Mouse (Mus musculus) forebrain, embryonic 15.5 days (tissue): ENCODE measurements at regions not wholly inside any gene's neighbourhood (a gene's known extent, or its start where the extent isn't known, plus 50 kb on each side); places are given as distances from the start of the nearest gene placed in this dataset.

ENCODE experiments used
- ATAC-seq: fragments of 200-750 bp; cut with Nextera tagmentation; replicated peaks from 2 replicates; pipeline ENCODE4 v1.8.0; 2017; ENCODE audit warnings: mild to moderate bottlenecking, moderate TSS enrichment, moderate library complexity
- H3K27ac ChIP-seq: fragments of 300-500 bp; sonication (generic); replicated peaks from 2 replicates; pipeline ENCODE4 v1.5.1; 2015; ENCODE audit warnings: mild to moderate bottlenecking, inconsistent platforms
- H3K27me3 ChIP-seq: fragments of 300-500 bp; sonication (generic); 2 replicates; pipeline ENCODE4 v1.6.1; 2015; ENCODE audit warnings: inconsistent platforms
- H3K36me3 ChIP-seq: fragments of 300-500 bp; sonication (generic); 2 replicates; pipeline ENCODE4 v1.6.1; 2015; ENCODE audit warnings: mild to moderate bottlenecking, inconsistent platforms
- H3K4me1 ChIP-seq: fragments of 300-500 bp; sonication (generic); 2 replicates; pipeline ENCODE4 v1.6.1; 2015; ENCODE audit warnings: inconsistent platforms
- H3K4me2 ChIP-seq: fragments of 300-500 bp; sonication (generic); replicated peaks from 2 replicates; pipeline ENCODE4 v1.6.1; 2015; ENCODE audit warnings: mild to moderate bottlenecking, inconsistent platforms
- H3K4me3 ChIP-seq: fragments of 300-500 bp; sonication (generic); 2 replicates; pipeline ENCODE4 v1.5.1; 2015; ENCODE audit warnings: mild to moderate bottlenecking, inconsistent platforms
- H3K9ac ChIP-seq: fragments of 300-500 bp; sonication (generic); replicated peaks from 2 replicates; pipeline ENCODE4 v1.6.1; 2015; ENCODE audit warnings: mild to moderate bottlenecking, inconsistent platforms
- H3K9me3 ChIP-seq: fragments of 300-500 bp; sonication (generic); 2 replicates; pipeline ENCODE4 v1.6.1; 2016; ENCODE audit warnings: inconsistent platforms
- WGBS: fragments of 180-500 bp; shearing (Covaris S2); methylation state at CpG from one replicate; pipeline ENCODE4 v1.1.7; 2015; ENCODE audit warnings: mixed read lengths; 5-methylcytosine and 5-hydroxymethylcytosine counted together

GRCm38 (mm10) chr17:64382894-64383293, 51.2 kb upstream of the Pja2 start:
- Histone ChIP-seq H3K4me1 (no peaks in the 10 kb centered on the region), H3K9me3 (no peaks in the 10 kb centered on the region), H3K36me3 (no peaks in the 10 kb centered on the region), H3K4me3 (no peak overlapping the region), H3K27me3 (no peaks in the 10 kb centered on the region), H3K9ac (no peak overlapping the region), H3K4me2 (no peak overlapping the region), H3K27ac (no peak overlapping the region)
- 69% methylated on average over 6 of the region's 6 CpGs for WGBS
- ATAC-seq: no peak

GRCm38 (mm10) chr17:64383600-64383999, 51.9 kb upstream of the Pja2 start:
- Histone ChIP-seq H3K9ac (no peak overlapping the region), H3K27me3 (no peaks in the 10 kb centered on the region), H3K36me3 (no peaks in the 10 kb centered on the region), H3K9me3 (no peaks in the 10 kb centered on the region), H3K4me3 (no peak overlapping the region), H3K27ac (no peak overlapping the region), H3K4me1 (no peaks in the 10 kb centered on the region), H3K4me2 (no peak overlapping the region)
- WGBS: 91% methylated on average over 11 of the region's 11 CpGs
- no peak for ATAC-seq

- 77% methylated on average over 1 of the region's 1 CpGs for WGBS
- Histone ChIP-seq H3K9ac (no peak overlapping the region), H3K9me3 (no peaks in the 10 kb centered on the region), H3K27me3 (no peaks in the 10 kb centered on the region), H3K4me1 (no peaks in the 10 kb centered on the region), H3K36me3 (no peaks in the 10 kb centered on the region), H3K4me3 (no peak overlapping the region), H3K27ac (no peak overlapping the region), H3K4me2 (no peak overlapping the region)
- ATAC-seq: no peak
These were observed 58.6 kb upstream of the Pja2 start for GRCm38 (mm10) chr17:64390349-64390748.

- WGBS: 66% methylated on average over 12 of the region's 12 CpGs
These were observed 65.7 kb upstream of the Pja2 start for GRCm38 (mm10) chr17:64397254-64397897.

GRCm38 (mm10) chr17:64398114-64398692, 66.5 kb upstream of the Pja2 start:
- Histone ChIP-seq H3K27ac (no peak overlapping the region), H3K4me3 (no peak overlapping the region), H3K4me2 (no peak overlapping the region), H3K9ac (no peak overlapping the region), H3K9me3 (no peaks in the 10 kb centered on the region), H3K27me3 (no peaks in the 10 kb centered on the region), H3K36me3 (no peaks in the 10 kb centered on the region), H3K4me1 (no peaks in the 10 kb centered on the region)
- no peak for ATAC-seq
- WGBS: 70% methylated on average over 9 of the region's 9 CpGs

More at GRCm38 (mm10) chr17:64397254-64397897, 65.7 kb upstream of the Pja2 start:
- H3K4me3 ChIP-seq: no peak overlapping the region
- no peaks in the 10 kb centered on the region for H3K9me3 ChIP-seq
- H3K27me3 ChIP-seq: no peaks in the 10 kb centered on the region
- no peak overlapping the region for H3K4me2 ChIP-seq
- no peak for ATAC-seq
- H3K27ac ChIP-seq: no peak overlapping the region
- no peaks in the 10 kb centered on the region for H3K36me3 ChIP-seq
- no peak overlapping the region for H3K9ac ChIP-seq
- H3K4me1 ChIP-seq: no peaks in the 10 kb centered on the region

- no peak overlapping the region for H3K27ac ChIP-seq
- no peaks in the 10 kb centered on the region for H3K36me3 ChIP-seq
- no peaks in the 10 kb centered on the region for H3K27me3 ChIP-seq
- H3K4me3 ChIP-seq: no peak overlapping the region
- WGBS: 83% methylated on average over 3 of the region's 3 CpGs
- H3K9ac ChIP-seq: no peak overlapping the region
- H3K9me3 ChIP-seq: no peaks in the 10 kb centered on the region
- no peak overlapping the region for H3K4me2 ChIP-seq
- no peaks in the 10 kb centered on the region for H3K4me1 ChIP-seq
- ATAC-seq: no peak
These were observed 67.0 kb upstream of the Pja2 start for GRCm38 (mm10) chr17:64398708-64399107.

- H3K9ac ChIP-seq: no peak overlapping the region
- H3K27ac ChIP-seq: peak overlapping the region; percentile 58; the same call in 1 of the 2 replicates
- H3K27me3 ChIP-seq: no peaks in the 10 kb centered on the region
- H3K36me3 ChIP-seq: no peaks in the 10 kb centered on the region
- peaks cover 16% of the 10 kb centered on the region for H3K4me1 ChIP-seq
- peak; percentile 23 for ATAC-seq
- no peak overlapping the region for H3K4me2 ChIP-seq
- 53% methylated on average over 5 of the region's 5 CpGs for WGBS
- no peaks in the 10 kb centered on the region for H3K9me3 ChIP-seq
- no peak overlapping the region for H3K4me3 ChIP-seq
These were observed 75.1 kb upstream of the Pja2 start for GRCm38 (mm10) chr17:64406742-64407254.

GRCm38 (mm10) chr17:64407255-64408011, 75.7 kb upstream of the Pja2 start:
- Histone ChIP-seq H3K27me3 (no peaks in the 10 kb centered on the region), H3K27ac (peak overlapping the region; percentile 61), H3K4me2 (no peak overlapping the region), H3K36me3 (no peaks in the 10 kb centered on the region), H3K9me3 (no peaks in the 10 kb centered on the region), H3K4me1 (peaks cover 16% of the 10 kb centered on the region), H3K9ac (no peak overlapping the region), H3K4me3 (no peak overlapping the region)
- 49% methylated on average over 13 of the region's 13 CpGs for whole genome bisulfite sequencing
- ATAC-seq: peak; percentile 77

GRCm38 (mm10) chr17:64425811-64426210, 94.1 kb upstream of the Pja2 start:
- no peak overlapping the region for H3K27ac ChIP-seq
- no peak for ATAC-seq
- 87% methylated on average over 1 of the region's 1 CpGs for WGBS
- no peaks in the 10 kb centered on the region for H3K36me3 ChIP-seq
- H3K4me2 ChIP-seq: no peak overlapping the region
- H3K27me3 ChIP-seq: no peaks in the 10 kb centered on the region
- no peak overlapping the region for H3K9ac ChIP-seq
- H3K4me1 ChIP-seq: 0 out of 2 replicates have a peak, but pooled peaks cover 5% of the 10 kb centered on the region
- H3K9me3 ChIP-seq: no peaks in the 10 kb centered on the region
- no peak overlapping the region for H3K4me3 ChIP-seq

- Histone ChIP-seq H3K9me3 (no peaks in the 10 kb centered on the region), H3K36me3 (no peaks in the 10 kb centered on the region), H3K27me3 (no peaks in the 10 kb centered on the region), H3K9ac (no peak overlapping the region), H3K4me1 (0 out of 2 replicates have a peak, but pooled peaks cover 5% of the 10 kb centered on the region), H3K4me3 (no peak overlapping the region), H3K4me2 (no peak overlapping the region), H3K27ac (no peak overlapping the region)
- no peak for ATAC-seq
- 34% methylated on average over 5 of the region's 5 CpGs for WGBS
These were observed 94.8 kb upstream of the Pja2 start for GRCm38 (mm10) chr17:64426536-64426935.

GRCm38 (mm10) chr17:64439571-64439970, 107.9 kb upstream of the Pja2 start:
- WGBS: 83% methylated on average over 1 of the region's 1 CpGs
- Histone ChIP-seq H3K36me3 (no peaks in the 10 kb centered on the region), H3K9ac (no peak overlapping the region), H3K27ac (no peak overlapping the region), H3K9me3 (no peaks in the 10 kb centered on the region), H3K4me2 (no peak overlapping the region), H3K27me3 (no peaks in the 10 kb centered on the region), H3K4me3 (no peak overlapping the region), H3K4me1 (no peaks in the 10 kb centered on the region)
- ATAC-seq: no peak

- Histone ChIP-seq H3K27ac (no peak overlapping the region), H3K9me3 (no peaks in the 10 kb centered on the region), H3K27me3 (no peaks in the 10 kb centered on the region), H3K9ac (no peak overlapping the region), H3K4me3 (no peak overlapping the region), H3K4me2 (no peak overlapping the region), H3K4me1 (no peaks in the 10 kb centered on the region), H3K36me3 (no peaks in the 10 kb centered on the region)
- no peak for ATAC-seq
- WGBS: 57% methylated on average over 2 of the region's 2 CpGs
These were observed 123.0 kb upstream of the Pja2 start for GRCm38 (mm10) chr17:64454736-64455135.
